Mouse (Mus musculus): ENCODE results near the gene Nr1h2. TPM values are rescaled to one million over a fixed set of nuclear protein-coding genes. Genes with fewer than 3 reads are reported as not detected.
A peak's percentile ranks its signal among the peaks of the same experiment; 100 is the strongest.

Nr1h2 gene
- polyA plus RNA-seq (2015; fragmentation: Nextera tagmentation; extraction: Ambion mirVana): 68.4 and 75.3 TPM in 2 replicates

DNA sequence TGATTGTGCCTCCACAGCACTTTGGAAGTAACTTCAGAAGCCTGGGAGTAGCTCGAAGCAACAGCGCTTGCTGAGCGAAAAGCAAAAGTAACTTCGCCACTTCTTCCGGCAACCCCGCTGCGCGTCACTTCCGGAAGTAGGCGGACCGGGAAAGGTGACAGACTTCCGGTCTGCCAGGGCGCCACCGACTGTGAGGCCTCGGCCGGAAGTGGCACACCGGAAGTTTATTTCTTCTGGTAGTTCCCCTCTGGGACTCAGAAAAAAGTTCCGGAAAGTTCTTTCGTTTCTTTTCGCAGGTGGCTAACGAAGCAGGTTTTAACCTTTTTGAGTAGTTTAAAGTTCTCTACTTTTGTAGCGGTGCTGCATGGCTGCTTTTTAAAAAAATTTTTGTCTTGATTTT is at the start of gene Nr1h2:
TSS of gene Nr1h2 (minus strand) at position 126 of the 400 bp plus-strand sequence.
- Histone ChIP-seq H3K27me3 (no peaks in the 10 kb centered on the region), H3K9ac (peak within 1 kb of the TSS; percentile 65), H3K9me3 (no peaks in the 10 kb centered on the region), H3K4me1 (peaks cover 10% of the 10 kb centered on the region; the same call in 1 of the 2 replicates), H3K4me2 (peak within 1 kb of the TSS; percentile 63), H3K36me3 (peaks cover 29% of the 10 kb centered on the region), H3K4me3 (peak within 1 kb of the TSS; percentile 91), H3K27ac (peak within 1 kb of the TSS; percentile 99)
- peak; percentile 80 for ATAC-seq (ENCODE audit: borderline replicate concordance, extremely low read depth, low FRiP score, low TSS enrichment)
- under 1% methylated on average over 22 of the region's 22 CpGs for WGBS

DNA sequence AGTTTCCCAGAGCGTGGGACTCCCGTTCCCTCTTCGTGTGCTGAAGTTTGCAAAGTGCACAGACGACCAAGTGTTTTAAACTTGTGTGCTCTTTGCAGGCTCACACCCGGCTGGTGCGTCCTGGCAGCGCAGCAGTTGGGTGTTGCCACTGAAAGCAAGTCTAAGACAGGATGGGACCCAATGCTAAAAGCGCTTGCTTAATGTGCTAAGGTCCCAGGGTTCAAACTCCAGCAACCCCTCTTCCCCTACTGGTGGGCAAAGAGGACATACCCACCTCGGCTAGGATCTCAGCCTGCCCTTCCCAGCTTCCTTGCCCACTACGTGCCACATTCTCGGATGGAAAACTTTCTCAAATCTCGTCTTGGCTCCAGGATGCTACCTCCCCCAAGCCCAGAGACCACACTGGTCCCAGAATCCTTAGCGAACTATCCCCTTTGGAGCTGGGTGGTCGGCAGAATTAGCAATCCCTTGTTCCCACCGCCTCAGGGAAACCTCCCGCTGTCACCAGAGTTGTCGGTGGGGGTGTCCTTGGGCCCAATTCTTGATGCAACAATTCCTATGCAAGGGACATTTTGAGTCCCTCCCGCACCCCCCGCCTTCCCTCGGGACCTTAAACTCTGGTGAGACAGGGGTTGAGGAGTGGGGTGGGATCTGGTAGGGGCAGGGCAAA is 49.6 kb upstream of the Nr1h2 start:
- no peak for ATAC-seq (ENCODE audit: borderline replicate concordance, extremely low read depth, low FRiP score, low TSS enrichment)
- Histone ChIP-seq H3K27ac (no peak overlapping the region), H3K27me3 (peaks cover 63% of the 10 kb centered on the region), H3K4me2 (peak overlapping the region; percentile 54), H3K9me3 (no peaks in the 10 kb centered on the region), H3K4me1 (peaks cover 25% of the 10 kb centered on the region), H3K4me3 (peak overlapping the region; percentile 25), H3K36me3 (no peaks in the 10 kb centered on the region), H3K9ac (no peak overlapping the region)
- under 1% methylated on average over 20 of the region's 20 CpGs for WGBS

DNA sequence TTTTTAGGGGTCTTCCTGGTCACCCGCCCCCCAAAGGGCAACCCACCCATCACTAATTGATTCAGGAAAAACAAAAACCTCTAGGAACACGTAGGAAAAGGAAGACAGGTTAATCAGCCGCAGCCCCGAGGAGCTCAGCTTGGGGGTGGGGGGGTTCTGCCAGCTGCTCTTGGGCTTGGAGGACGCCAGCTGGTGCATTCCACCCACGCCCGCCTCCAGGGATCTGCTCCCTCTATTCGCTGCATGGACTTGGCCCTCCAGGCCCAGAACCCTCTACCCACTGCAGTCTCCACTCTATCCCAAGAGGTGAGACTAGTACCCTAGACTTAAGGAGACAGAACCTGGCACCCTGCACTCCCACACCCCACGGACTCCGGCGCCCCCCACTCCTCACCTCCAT is 48.7 kb upstream of the Nr1h2 start:
- no peak overlapping the region for H3K27ac ChIP-seq
- no peak overlapping the region for H3K4me3 ChIP-seq
- H3K9me3 ChIP-seq: no peaks in the 10 kb centered on the region
- H3K27me3 ChIP-seq: peaks cover 63% of the 10 kb centered on the region
- H3K9ac ChIP-seq: no peak overlapping the region
- peaks cover 25% of the 10 kb centered on the region for H3K4me1 ChIP-seq
- no peak overlapping the region for H3K4me2 ChIP-seq
- ATAC-seq (ENCODE audit: borderline replicate concordance, extremely low read depth, low FRiP score, low TSS enrichment): no peak
- 19% methylated on average over 11 of the region's 11 CpGs for WGBS
- H3K36me3 ChIP-seq: no peaks in the 10 kb centered on the region

GRCm38 (mm10) chr7:44601646-44602045 is 47.9 kb upstream of the Nr1h2 start:
- Histone ChIP-seq H3K9ac (no peak overlapping the region), H3K9me3 (no peaks in the 10 kb centered on the region), H3K4me2 (no peak overlapping the region), H3K4me1 (peaks cover 24% of the 10 kb centered on the region), H3K27ac (no peak overlapping the region), H3K36me3 (no peaks in the 10 kb centered on the region), H3K27me3 (peaks cover 63% of the 10 kb centered on the region), H3K4me3 (no peak overlapping the region)
- ATAC-seq (ENCODE audit: borderline replicate concordance, extremely low read depth, low FRiP score, low TSS enrichment): no peak
- 12% methylated on average over 19 of the region's 19 CpGs for WGBS

DNA sequence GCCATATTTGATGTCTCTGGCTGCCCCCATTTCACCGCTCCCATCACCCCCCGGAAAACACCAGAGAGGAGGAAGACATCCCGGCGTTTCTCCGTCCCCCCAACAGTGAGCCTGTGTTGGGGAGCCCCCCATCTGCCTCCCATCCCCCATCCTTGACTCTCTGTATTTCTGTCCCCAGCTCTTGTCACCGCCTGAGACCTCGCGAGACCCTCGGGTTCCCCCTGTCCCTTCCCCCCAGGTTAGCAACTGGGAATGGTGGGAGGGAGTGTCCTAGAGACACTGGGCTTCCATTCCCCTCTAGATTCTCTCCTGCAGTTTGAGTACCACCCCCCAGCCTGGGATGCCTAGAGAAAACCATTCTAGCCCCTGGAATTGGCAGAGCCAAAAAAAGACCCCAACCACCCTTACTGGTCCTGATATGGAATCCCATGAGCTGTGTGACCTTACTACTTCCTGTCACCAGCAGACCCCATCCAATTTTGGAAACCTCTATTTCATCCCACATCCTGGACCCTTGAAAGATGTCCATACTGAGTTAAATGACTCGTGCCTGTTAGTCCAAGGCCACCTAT is 47.0 kb upstream of the Nr1h2 start:
- no peak overlapping the region for H3K9ac ChIP-seq
- H3K27ac ChIP-seq: no peak overlapping the region
- 79% methylated on average over 9 of the region's 10 CpGs for WGBS
- peaks cover 16% of the 10 kb centered on the region for H3K4me1 ChIP-seq
- no peak overlapping the region for H3K4me3 ChIP-seq
- no peak overlapping the region for H3K4me2 ChIP-seq
- ATAC-seq (ENCODE audit: borderline replicate concordance, extremely low read depth, low FRiP score, low TSS enrichment): no peak
- H3K27me3 ChIP-seq: peaks cover 55% of the 10 kb centered on the region
- no peaks in the 10 kb centered on the region for H3K36me3 ChIP-seq
- no peaks in the 10 kb centered on the region for H3K9me3 ChIP-seq

DNA sequence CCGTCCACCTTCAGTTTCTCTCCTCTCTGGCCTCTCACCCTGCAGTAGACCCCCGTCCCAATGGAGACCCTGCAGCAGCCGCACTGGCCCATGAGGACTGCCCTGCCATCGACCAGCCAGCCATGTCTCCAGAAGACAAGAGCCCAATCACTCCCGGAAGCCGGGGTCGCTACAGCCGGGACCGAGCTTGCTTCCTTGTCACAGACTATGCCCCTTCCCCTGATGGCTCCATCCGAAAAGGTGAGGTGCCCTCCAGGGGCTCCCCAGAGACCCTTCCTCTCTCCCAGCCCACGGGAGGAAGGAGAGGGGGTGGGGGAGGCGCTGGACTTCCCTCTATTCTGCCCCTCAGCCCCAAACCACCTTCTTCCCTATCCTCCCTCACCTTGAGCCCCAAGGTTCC is 44.6 kb upstream of the Nr1h2 start:
- Histone ChIP-seq H3K36me3 (no peaks in the 10 kb centered on the region), H3K27me3 (peaks cover 36% of the 10 kb centered on the region), H3K9me3 (no peaks in the 10 kb centered on the region), H3K4me3 (no peak overlapping the region), H3K27ac (no peak overlapping the region), H3K9ac (no peak overlapping the region), H3K4me2 (no peak overlapping the region), H3K4me1 (peaks cover 9% of the 10 kb centered on the region)
- no peak for ATAC-seq (ENCODE audit: borderline replicate concordance, extremely low read depth, low FRiP score, low TSS enrichment)
- WGBS: 71% methylated on average over 12 of the region's 12 CpGs

- Histone ChIP-seq H3K36me3 (no peaks in the 10 kb centered on the region), H3K4me1 (peaks cover 5% of the 10 kb centered on the region), H3K4me3 (no peak overlapping the region), H3K9ac (no peak overlapping the region), H3K9me3 (no peaks in the 10 kb centered on the region), H3K27me3 (peaks cover 36% of the 10 kb centered on the region), H3K27ac (no peak overlapping the region), H3K4me2 (no peak overlapping the region)
- WGBS: 76% methylated on average over 4 of the region's 4 CpGs
- ATAC-seq (ENCODE audit: borderline replicate concordance, extremely low read depth, low FRiP score, low TSS enrichment): no peak
Measured at GRCm38 (mm10) chr7:44597666-44598065, 43.9 kb upstream of the Nr1h2 start.

- no peak for ATAC-seq (ENCODE audit: borderline replicate concordance, extremely low read depth, low FRiP score, low TSS enrichment)
- peaks cover 36% of the 10 kb centered on the region for H3K27me3 ChIP-seq
- WGBS: 45% methylated on average over 5 of the region's 5 CpGs
Measured at GRCm38 (mm10) chr7:44596996-44597538, 43.3 kb upstream of the Nr1h2 start.

DNA sequence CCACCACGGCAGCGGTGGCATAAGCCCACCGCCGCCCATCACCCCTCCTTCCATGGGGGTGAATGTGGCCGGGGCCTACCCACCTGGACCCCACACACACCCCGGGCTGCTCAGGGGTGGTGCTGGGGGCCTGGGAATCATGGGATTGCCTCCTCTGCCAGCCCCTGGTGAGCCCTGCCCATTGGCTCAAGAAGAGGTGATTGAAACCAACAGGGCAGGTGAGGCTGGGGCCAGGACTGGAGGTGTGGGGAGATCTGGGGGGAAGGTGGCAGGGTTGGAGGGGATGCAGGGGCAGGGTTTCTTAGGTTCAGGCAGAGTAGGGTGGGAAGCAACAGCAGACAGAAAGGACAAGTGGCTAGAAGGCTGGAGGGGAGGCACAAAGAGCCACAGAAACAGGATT is 42.3 kb upstream of the Nr1h2 start:
- H3K27me3 ChIP-seq: peaks cover 36% of the 10 kb centered on the region

More at GRCm38 (mm10) chr7:44596996-44597538, 43.3 kb upstream of the Nr1h2 start:
- Histone ChIP-seq H3K4me3 (no peak overlapping the region), H3K4me2 (no peak overlapping the region), H3K4me1 (peaks cover 5% of the 10 kb centered on the region), H3K9ac (no peak overlapping the region), H3K9me3 (no peaks in the 10 kb centered on the region), H3K27ac (no peak overlapping the region), H3K36me3 (no peaks in the 10 kb centered on the region)

GRCm38 (mm10) chr7:44595131-44595561 is 41.4 kb upstream of the Nr1h2 start:
- H3K27me3 ChIP-seq: peaks cover 35% of the 10 kb centered on the region
- no peaks in the 10 kb centered on the region for H3K9me3 ChIP-seq
- WGBS: 90% methylated on average over 20 of the region's 20 CpGs
- no peak overlapping the region for H3K4me3 ChIP-seq
- no peak overlapping the region for H3K27ac ChIP-seq
- no peak overlapping the region for H3K4me2 ChIP-seq
- H3K9ac ChIP-seq: no peak overlapping the region
- H3K4me1 ChIP-seq: peaks cover 19% of the 10 kb centered on the region
- H3K36me3 ChIP-seq: no peaks in the 10 kb centered on the region
- no peak for ATAC-seq (ENCODE audit: borderline replicate concordance, extremely low read depth, low FRiP score, low TSS enrichment)

More for the DNA sequence above, 42.3 kb upstream of the Nr1h2 start:
- Histone ChIP-seq H3K4me2 (no peak overlapping the region), H3K36me3 (no peaks in the 10 kb centered on the region), H3K9ac (no peak overlapping the region), H3K9me3 (no peaks in the 10 kb centered on the region), H3K4me1 (peaks cover 12% of the 10 kb centered on the region), H3K27ac (no peak overlapping the region), H3K4me3 (no peak overlapping the region)
- 86% methylated on average over 6 of the region's 6 CpGs for WGBS
- ATAC-seq (ENCODE audit: borderline replicate concordance, extremely low read depth, low FRiP score, low TSS enrichment): no peak

- Histone ChIP-seq H3K4me3 (no peak overlapping the region), H3K36me3 (no peaks in the 10 kb centered on the region), H3K9ac (no peak overlapping the region), H3K4me1 (peaks cover 27% of the 10 kb centered on the region), H3K27ac (no peak overlapping the region), H3K4me2 (no peak overlapping the region; the same call in 1 of the 2 replicates), H3K27me3 (peaks cover 43% of the 10 kb centered on the region), H3K9me3 (no peaks in the 10 kb centered on the region)
- no peak for ATAC-seq (ENCODE audit: borderline replicate concordance, extremely low read depth, low FRiP score, low TSS enrichment)
- 55% methylated on average over 6 of the region's 6 CpGs for WGBS
Measured at GRCm38 (mm10) chr7:44594291-44594690, 40.5 kb upstream of the Nr1h2 start.

DNA sequence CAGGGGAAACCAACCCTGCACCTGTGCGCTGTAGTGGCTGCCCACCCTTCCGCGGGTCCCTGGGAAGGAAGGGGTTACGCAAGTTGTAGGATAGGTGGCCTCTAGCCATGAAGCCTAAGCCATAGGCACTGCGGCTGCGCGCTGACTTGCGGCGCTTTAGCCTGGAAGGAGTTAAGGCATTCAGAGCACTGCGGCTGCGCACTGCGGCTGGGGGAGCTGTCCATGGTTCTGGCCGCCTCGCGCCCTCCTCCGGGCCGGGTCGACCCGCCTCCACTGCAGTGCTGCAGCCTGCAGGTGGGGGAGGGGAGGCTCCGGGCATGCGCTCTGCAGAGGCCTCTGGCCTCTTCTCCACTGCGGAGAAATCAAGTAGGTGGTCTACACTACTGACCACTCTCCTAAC is 40.0 kb upstream of the Nr1h2 start:
- Histone ChIP-seq H3K9ac (no peak overlapping the region), H3K27me3 (peaks cover 47% of the 10 kb centered on the region), H3K36me3 (no peaks in the 10 kb centered on the region), H3K27ac (no peak overlapping the region), H3K4me2 (peak overlapping the region; percentile 99), H3K4me1 (peaks cover 32% of the 10 kb centered on the region), H3K4me3 (peak overlapping the region; percentile 11; the same call in 1 of the 2 replicates), H3K9me3 (no peaks in the 10 kb centered on the region)
- peak; percentile 17 for ATAC-seq (ENCODE audit: borderline replicate concordance, extremely low read depth, low FRiP score, low TSS enrichment)
- under 1% methylated on average over 22 of the region's 22 CpGs for WGBS

Measured in lung, embryonic 15.5 days (tissue).